Mouse (Mus musculus): Measurements from ENCODE around the gene Trpd52l3.

DNA sequence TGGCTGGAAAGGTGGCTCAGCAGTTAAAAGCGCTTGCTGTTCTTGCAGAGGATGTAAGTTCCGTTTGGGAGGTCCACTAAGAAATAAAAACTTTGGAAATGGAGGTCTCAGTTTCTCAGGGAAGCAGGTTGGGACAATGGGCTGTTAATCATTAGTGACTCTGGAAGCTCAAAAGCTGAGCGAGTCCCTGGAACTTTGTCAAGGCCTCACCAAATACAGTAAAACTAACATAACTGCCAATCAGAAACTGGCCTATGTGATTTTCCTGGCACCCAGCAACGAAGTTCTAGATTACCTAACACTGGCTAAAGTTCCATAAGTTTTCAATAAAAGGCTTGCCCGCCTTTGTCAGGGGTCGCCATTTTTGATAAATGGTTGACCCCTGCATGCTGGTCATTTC, 12.6 kb downstream of the Trpd52l3 start:
- TF ChIP-seq FLI1 (IDR thresholded peaks at IDR 0.05; ENCODE audit: low read length) (no peak), GATA1 (IDR thresholded peaks at IDR 0.05; ENCODE audit: borderline replicate concordance, low read length) (no peak)

All from megakaryocyte, embryonic 14.5 days (primary cell).